Mouse (Mus musculus): ENCODE data around the gene Khsrp. TPM values are rescaled to one million over a fixed set of nuclear protein-coding genes. Genes with fewer than 3 reads are reported as not detected.

Khsrp gene
- polyA plus RNA-seq, 1 experiment from 2014 or later: 23.9 TPM

- Histone ChIP-seq H3K4me2 (ENCODE audit: low read length) (peak overlapping the region; percentile 78; the same call in 1 of the 2 replicates), H3K9ac (ENCODE audit: low read depth, low read length) (no peak overlapping the region), H3K4me3 (ENCODE audit: low read depth, low read length) (peak overlapping the region; percentile 67; the same call in 1 of the 2 replicates), H3K36me3 (ENCODE audit: control insufficient read depth, insufficient read depth, low read length) (peaks cover 21% of the 10 kb centered on the region), H3K27ac (ENCODE audit: low read length) (0 out of 2 replicates have a peak overlapping the region, but pooled peaks have one; percentile 78), H3K9me3 (replicated peaks; ENCODE audit: control insufficient read depth, low read length, poor library complexity, severe bottlenecking) (no peaks in the 10 kb centered on the region), H3K27me3 (ENCODE audit: control insufficient read depth, insufficient read depth, low read depth, low read length) (no peaks in the 10 kb centered on the region), H3K4me1 (ENCODE audit: control insufficient read depth, insufficient read depth, low read length) (peaks cover 7% of the 10 kb centered on the region)
- WGBS: 82% methylated on average over 2 of the region's 2 CpGs
- ATAC-seq: peak; percentile 0; the same call in 1 of the 2 replicates
Measured at GRCm38 (mm10) chr17:56996506-56996905, 34.8 kb downstream of the Khsrp start.

GRCm38 (mm10) chr17:56995046-56995445, 36.3 kb downstream of the Khsrp start:
- H3K27ac ChIP-seq (ENCODE audit: low read length): no peak overlapping the region
- H3K4me2 ChIP-seq (ENCODE audit: low read length): no peak overlapping the region
- no peak for ATAC-seq

GRCm38 (mm10) chr17:56990966-56991365, 40.4 kb downstream of the Khsrp start:
- H3K9ac ChIP-seq (ENCODE audit: low read depth, low read length): peak overlapping the region; percentile 95
- peaks cover 16% of the 10 kb centered on the region for H3K36me3 ChIP-seq (ENCODE audit: control insufficient read depth, insufficient read depth, low read length)
- H3K4me2 ChIP-seq (ENCODE audit: low read length): peak overlapping the region; percentile 67
- H3K9me3 ChIP-seq (replicated peaks; ENCODE audit: control insufficient read depth, low read length, poor library complexity, severe bottlenecking): no peaks in the 10 kb centered on the region
- peaks cover 6% of the 10 kb centered on the region for H3K4me1 ChIP-seq (ENCODE audit: control insufficient read depth, insufficient read depth, low read length)
- H3K4me3 ChIP-seq (ENCODE audit: low read depth, low read length): peak overlapping the region; percentile 78
- no peak for ATAC-seq
- H3K27me3 ChIP-seq (ENCODE audit: control insufficient read depth, insufficient read depth, low read depth, low read length): no peaks in the 10 kb centered on the region
- no peak overlapping the region for H3K27ac ChIP-seq (ENCODE audit: low read length)
- 81% methylated on average over 2 of the region's 2 CpGs for WGBS

More at GRCm38 (mm10) chr17:56995046-56995445, 36.3 kb downstream of the Khsrp start:
- Histone ChIP-seq H3K4me1 (ENCODE audit: control insufficient read depth, insufficient read depth, low read length) (peaks cover 13% of the 10 kb centered on the region), H3K4me3 (ENCODE audit: low read depth, low read length) (no peak overlapping the region), H3K27me3 (ENCODE audit: control insufficient read depth, insufficient read depth, low read depth, low read length) (no peaks in the 10 kb centered on the region), H3K36me3 (ENCODE audit: control insufficient read depth, insufficient read depth, low read length) (peaks cover 21% of the 10 kb centered on the region), H3K9ac (ENCODE audit: low read depth, low read length) (no peak overlapping the region), H3K9me3 (replicated peaks; ENCODE audit: control insufficient read depth, low read length, poor library complexity, severe bottlenecking) (no peaks in the 10 kb centered on the region)
- 89% methylated on average over 8 of the region's 8 CpGs for WGBS

- Histone ChIP-seq H3K27ac (ENCODE audit: low read length) (peak within 1 kb of the TSS; percentile 91), H3K27me3 (ENCODE audit: control insufficient read depth, insufficient read depth, low read depth, low read length) (no peaks in the 10 kb centered on the region), H3K9me3 (replicated peaks; ENCODE audit: control insufficient read depth, low read length, poor library complexity, severe bottlenecking) (no peaks in the 10 kb centered on the region), H3K9ac (ENCODE audit: low read depth, low read length) (peak within 1 kb of the TSS; percentile 95), H3K36me3 (ENCODE audit: control insufficient read depth, insufficient read depth, low read length) (peaks cover 11% of the 10 kb centered on the region), H3K4me2 (ENCODE audit: low read length) (peak within 1 kb of the TSS; percentile 89), H3K4me3 (ENCODE audit: low read depth, low read length) (peak within 1 kb of the TSS; percentile 78), H3K4me1 (ENCODE audit: control insufficient read depth, insufficient read depth, low read length) (peaks cover 6% of the 10 kb centered on the region)
- ATAC-seq: peak; percentile 96
- under 1% methylated on average over 52 of the region's 52 CpGs for WGBS
Measured at GRCm38 (mm10) chr17:56990115-56990746, 41.1 kb downstream of the Khsrp start, which contains the start of gene Clpp. Gene Clpp, plus strand, starts transcription at chr17:56990305.

- peak overlapping the region; percentile 89 for H3K4me2 ChIP-seq (ENCODE audit: low read length)
- H3K4me1 ChIP-seq (ENCODE audit: control insufficient read depth, insufficient read depth, low read length): peaks cover 6% of the 10 kb centered on the region
- H3K36me3 ChIP-seq (ENCODE audit: control insufficient read depth, insufficient read depth, low read length): peaks cover 11% of the 10 kb centered on the region
- H3K27me3 ChIP-seq (ENCODE audit: control insufficient read depth, insufficient read depth, low read depth, low read length): no peaks in the 10 kb centered on the region
- no peaks in the 10 kb centered on the region for H3K9me3 ChIP-seq (replicated peaks; ENCODE audit: control insufficient read depth, low read length, poor library complexity, severe bottlenecking)
- peak overlapping the region; percentile 91 for H3K27ac ChIP-seq (ENCODE audit: low read length)
- peak overlapping the region; percentile 78 for H3K4me3 ChIP-seq (ENCODE audit: low read depth, low read length)
- WGBS: 3% methylated on average over 25 of the region's 25 CpGs
- ATAC-seq: peak; percentile 94
- H3K9ac ChIP-seq (ENCODE audit: low read depth, low read length): peak overlapping the region; percentile 95
Measured at GRCm38 (mm10) chr17:56989467-56990114, 41.7 kb downstream of the Khsrp start.

GRCm38 (mm10) chr17:56988921-56989430, 42.3 kb downstream of the Khsrp start:
- Histone ChIP-seq H3K27me3 (ENCODE audit: control insufficient read depth, insufficient read depth, low read depth, low read length) (no peaks in the 10 kb centered on the region), H3K4me3 (ENCODE audit: low read depth, low read length) (peak overlapping the region; percentile 78), H3K36me3 (ENCODE audit: control insufficient read depth, insufficient read depth, low read length) (peaks cover 9% of the 10 kb centered on the region), H3K4me2 (ENCODE audit: low read length) (peak overlapping the region; percentile 89), H3K9me3 (replicated peaks; ENCODE audit: control insufficient read depth, low read length, poor library complexity, severe bottlenecking) (no peaks in the 10 kb centered on the region), H3K4me1 (ENCODE audit: control insufficient read depth, insufficient read depth, low read length) (peaks cover 6% of the 10 kb centered on the region), H3K27ac (ENCODE audit: low read length) (peak overlapping the region; percentile 91), H3K9ac (ENCODE audit: low read depth, low read length) (peak overlapping the region; percentile 95)
- WGBS: 69% methylated on average over 7 of the region's 7 CpGs
- ATAC-seq: no peak

GRCm38 (mm10) chr17:56988441-56988840, 42.9 kb downstream of the Khsrp start:
- Histone ChIP-seq H3K4me3 (ENCODE audit: low read depth, low read length) (no peak overlapping the region), H3K27ac (ENCODE audit: low read length) (no peak overlapping the region), H3K4me2 (ENCODE audit: low read length) (no peak overlapping the region), H3K4me1 (ENCODE audit: control insufficient read depth, insufficient read depth, low read length) (peaks cover 6% of the 10 kb centered on the region), H3K9me3 (replicated peaks; ENCODE audit: control insufficient read depth, low read length, poor library complexity, severe bottlenecking) (no peaks in the 10 kb centered on the region), H3K36me3 (ENCODE audit: control insufficient read depth, insufficient read depth, low read length) (peaks cover 5% of the 10 kb centered on the region), H3K9ac (ENCODE audit: low read depth, low read length) (no peak overlapping the region), H3K27me3 (ENCODE audit: control insufficient read depth, insufficient read depth, low read depth, low read length) (no peaks in the 10 kb centered on the region)
- WGBS: 84% methylated on average over 7 of the region's 7 CpGs
- no peak for ATAC-seq

- Histone ChIP-seq H3K4me3 (ENCODE audit: low read depth, low read length) (no peak overlapping the region), H3K36me3 (ENCODE audit: control insufficient read depth, insufficient read depth, low read length) (no peaks in the 10 kb centered on the region), H3K9ac (ENCODE audit: low read depth, low read length) (no peak overlapping the region), H3K27me3 (ENCODE audit: control insufficient read depth, insufficient read depth, low read depth, low read length) (no peaks in the 10 kb centered on the region), H3K4me1 (ENCODE audit: control insufficient read depth, insufficient read depth, low read length) (peaks cover 5% of the 10 kb centered on the region), H3K27ac (ENCODE audit: low read length) (no peak overlapping the region), H3K9me3 (replicated peaks; ENCODE audit: control insufficient read depth, low read length, poor library complexity, severe bottlenecking) (no peaks in the 10 kb centered on the region), H3K4me2 (ENCODE audit: low read length) (no peak overlapping the region)
- 87% methylated on average over 3 of the region's 3 CpGs for WGBS
- no peak for ATAC-seq
Measured at GRCm38 (mm10) chr17:56986105-56986805, 45.1 kb downstream of the Khsrp start.

All from midbrain, embryonic 16.5 days (tissue).